Mouse (Mus musculus) gastrocnemius, postnatal 4 days (tissue): ENCODE data around the gene Atp2a2. TPM values are rescaled to one million over a fixed set of nuclear protein-coding genes. Genes with fewer than 3 reads are reported as not detected.
"Not testable (repeated sequence)": the region's sequence is repeated elsewhere in the genome, so short reads cannot be mapped to it uniquely, and the experiment has no call there.

Experiments used
- DNase-seq, 2 experiments: peaks; one replicate each; pipeline ENCODE4 v3.0.0; 2021 to 2022; ENCODE audit warnings: low spot score in 2 of 2, mixed read lengths in 2 of 2
- total RNA-seq, 2 experiments: library from RNA; stranded (reverse); gene quantifications; 2 replicates each; pipeline ENCODE4 v1.2.3; 2021

Atp2a2 gene
- total RNA-seq, 2 experiments from 2014 or later = 250 to 265 TPM

DNA sequence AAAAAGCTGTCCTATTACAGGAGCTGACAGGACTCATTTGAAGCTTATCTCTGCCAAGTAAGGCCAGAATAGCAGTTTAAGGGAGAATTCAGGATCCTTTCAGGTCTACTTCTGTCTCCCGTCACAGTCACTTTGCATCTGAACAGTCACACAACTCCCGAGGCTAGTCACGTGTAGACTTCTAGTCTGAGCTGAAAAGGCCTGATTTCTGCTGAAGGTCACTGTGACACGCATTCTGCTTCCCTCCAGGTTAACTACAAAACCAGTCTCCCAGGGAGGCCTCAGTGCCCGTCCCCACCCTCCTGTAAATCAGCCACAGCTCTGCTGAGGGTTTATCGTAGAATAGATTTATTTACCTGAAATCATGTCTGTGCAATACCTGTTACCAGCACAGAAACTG lies 48.8 kb downstream of the Atp2a2 start:
- no peak for DNase-seq

DNA sequence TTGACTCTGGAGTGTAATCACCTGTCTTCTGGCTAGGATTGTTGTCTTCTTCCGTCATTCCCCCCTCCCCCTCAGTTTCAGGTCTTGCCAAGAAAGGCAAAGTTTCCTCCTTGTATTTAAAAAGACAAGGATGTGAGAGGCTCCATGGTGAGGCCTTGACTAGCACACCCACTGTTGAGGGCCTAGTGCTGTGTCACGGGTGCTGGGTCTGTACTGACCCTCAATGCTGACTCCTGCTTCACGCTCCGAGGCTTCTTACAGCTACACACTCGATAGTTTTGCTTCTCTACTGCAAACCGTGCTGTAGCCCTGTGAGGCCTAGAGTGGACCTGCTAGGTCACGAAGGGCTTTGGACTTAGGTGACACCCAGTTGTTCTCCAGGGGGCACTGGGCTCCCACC lies 49.8 kb downstream of the Atp2a2 start:
- DNase-seq = no peak

DNA sequence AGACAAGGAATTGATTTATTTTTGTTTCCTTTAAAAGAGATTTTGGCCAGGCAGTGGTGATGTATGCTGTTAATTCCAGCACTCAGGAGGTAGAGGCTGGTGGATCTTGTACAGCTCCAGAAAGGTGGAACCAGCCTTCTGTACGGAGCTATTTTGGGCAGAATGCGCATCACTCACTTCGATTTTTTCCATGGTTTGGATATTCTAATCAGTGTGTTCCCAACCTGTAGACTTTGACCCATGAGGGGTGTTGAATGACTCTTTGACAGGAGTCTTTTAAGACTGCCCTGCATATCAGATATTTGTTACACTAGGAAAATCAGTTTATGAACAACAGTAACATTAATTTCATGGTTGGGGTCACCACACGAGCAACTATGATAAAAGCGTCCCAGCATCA lies 50.7 kb downstream of the Atp2a2 start:
- no peak for DNase-seq

DNA sequence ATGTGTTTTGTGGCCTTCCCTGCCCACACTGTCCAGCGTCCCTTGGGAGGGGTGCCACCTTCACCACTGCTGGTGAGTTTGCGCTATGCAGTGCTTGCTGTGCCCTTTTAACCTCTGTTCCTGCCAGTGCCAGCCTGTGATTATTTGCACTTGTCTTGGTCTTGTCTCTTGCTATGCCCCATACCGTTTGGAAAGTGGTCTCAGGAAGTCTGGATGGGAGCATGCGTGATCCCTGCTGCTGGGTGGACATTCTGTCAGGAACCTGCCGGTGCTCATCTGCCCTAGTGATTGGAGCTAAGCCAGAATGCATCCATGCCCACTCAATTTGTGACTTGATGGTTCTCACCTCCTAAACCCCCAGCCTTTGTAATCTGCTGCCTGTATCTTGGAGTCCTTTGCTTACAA lies 51.1 kb downstream of the Atp2a2 start:
- DNase-seq = no peak

DNA sequence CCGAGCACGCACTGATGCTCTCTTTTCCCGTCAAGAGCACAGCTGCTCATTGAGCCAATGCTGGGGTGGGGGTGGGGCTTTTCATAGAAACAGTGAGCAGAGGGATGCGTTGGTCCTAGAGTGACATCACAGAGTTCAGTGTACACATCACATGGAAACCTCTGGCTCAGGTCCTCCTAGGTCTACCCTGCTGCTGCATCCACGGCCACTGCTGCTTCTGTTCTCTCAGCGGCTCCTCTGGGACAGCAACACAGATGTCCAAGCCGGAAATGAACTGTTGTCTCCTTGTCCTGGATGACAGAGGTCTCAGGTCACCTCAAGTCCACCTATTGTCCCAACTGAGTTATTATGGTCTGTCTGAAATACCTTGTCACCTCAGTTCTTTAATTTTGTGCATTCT lies 52.1 kb downstream of the Atp2a2 start:
- no peak for DNase-seq

DNA sequence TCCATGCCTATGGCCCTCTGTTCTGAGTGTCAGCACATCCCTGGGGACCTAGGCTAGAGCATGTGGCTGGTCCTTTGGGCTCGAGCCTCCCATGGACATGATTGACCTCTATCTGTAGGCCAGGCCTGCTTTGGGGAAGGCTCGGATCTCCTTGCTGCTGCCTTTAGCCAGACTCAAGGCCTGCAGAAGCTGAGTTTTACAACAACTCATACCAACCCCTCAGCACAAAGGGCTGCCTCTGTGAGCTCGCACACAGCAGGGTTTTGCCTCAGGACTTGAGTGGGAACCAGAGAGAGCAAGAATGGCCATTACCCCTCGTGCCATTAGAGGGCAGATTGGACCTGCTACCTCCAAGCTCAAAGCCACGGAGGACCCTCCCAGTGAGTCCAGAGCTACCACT lies 53.2 kb downstream of the Atp2a2 start:
- DNase-seq = no peak

DNA sequence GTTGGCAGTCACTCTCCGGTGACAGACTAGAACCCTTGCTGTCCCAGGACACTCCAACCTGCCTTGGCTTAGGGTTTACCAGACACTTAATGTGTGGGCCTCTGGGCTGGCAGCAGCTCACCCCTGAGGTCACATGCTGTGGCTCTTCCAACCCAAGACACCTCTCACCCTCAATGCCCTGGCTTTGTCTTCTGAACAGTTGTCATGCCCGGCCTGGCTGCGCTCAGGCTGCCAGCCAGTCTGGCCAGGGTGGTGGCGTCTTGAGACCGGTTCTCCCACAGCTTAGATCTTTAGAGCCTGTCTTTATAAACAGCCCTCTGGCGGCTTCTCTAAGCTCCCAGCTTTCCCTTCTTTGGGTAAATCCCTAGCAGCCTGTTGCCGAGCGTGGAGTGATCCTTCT lies 54.2 kb downstream of the Atp2a2 start:
- DNase-seq = no peak

DNA sequence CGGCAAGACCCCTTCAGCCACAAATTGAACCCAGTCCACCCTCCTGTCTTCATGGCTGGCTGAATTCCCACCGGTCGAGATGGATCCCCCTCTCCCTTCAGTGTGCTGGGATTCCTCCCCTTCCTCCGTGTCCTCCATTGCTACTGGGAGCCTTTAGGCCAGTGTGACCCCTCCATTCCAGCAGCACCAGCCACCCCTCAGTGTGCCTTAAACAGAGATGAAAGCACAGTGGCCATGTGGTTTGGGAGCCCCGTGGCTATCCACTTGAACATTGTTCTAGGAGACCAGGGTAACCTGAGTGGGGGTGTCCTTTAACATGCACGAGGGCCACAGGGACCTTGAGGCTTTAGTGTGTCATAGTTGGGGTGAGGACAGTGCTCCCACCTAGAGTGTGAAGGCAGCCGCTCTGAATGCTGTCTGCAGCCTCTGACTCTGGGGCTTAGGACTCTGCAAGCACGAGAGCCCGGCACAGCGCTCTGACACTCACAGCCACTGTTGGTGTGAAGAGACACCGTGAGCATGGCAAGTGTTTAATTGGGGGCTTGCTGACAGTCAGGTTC lies 56.9 kb downstream of the Atp2a2 start:
- no peak for DNase-seq

DNA sequence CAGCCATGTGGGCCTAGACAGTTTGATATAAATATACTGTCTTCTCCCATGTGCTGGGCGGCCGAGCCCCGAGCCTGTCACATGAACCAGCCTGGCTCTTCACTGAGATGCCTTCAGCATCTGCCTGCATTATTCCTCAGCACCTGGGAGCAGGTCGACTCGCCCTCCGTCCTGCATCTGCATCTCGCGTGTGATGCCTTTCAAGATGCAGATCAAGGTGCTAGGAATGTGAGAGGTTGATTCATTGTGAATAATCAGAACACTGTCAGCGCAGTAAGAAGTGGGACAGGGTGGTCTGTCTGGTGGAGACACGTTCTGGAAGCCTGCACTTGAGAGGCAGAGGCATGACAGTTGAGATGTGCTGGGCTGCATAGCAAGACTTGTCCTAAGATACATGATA lies 57.5 kb downstream of the Atp2a2 start:
- DNase-seq = no peak

DNA sequence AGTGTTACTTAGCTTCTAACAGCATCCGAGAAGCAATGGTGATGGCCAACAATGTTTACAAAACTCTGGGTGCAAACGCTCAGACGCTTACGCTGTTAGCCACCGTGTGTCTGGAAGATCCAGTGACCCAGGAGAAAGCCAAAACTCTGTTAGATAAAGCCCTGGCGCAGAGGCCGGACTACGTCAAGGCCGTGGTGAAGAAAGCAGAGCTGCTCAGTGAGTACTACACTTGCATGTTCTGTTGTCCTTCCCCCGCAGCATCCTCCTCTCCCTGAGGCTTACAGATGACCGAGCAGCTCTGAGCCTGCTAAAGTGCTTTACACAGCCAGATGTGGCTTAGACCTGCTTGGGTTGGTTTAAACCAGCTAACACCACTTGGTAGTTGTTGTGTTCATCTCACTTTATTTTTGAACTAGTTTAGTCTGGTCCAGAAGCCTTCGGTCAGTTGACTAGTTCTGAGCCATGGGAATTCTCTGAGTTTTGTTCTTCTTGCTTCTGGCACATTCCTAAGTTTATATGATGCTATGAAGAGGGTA lies 61.9 kb downstream of the Atp2a2 start:
- DNase-seq = no peak

DNA sequence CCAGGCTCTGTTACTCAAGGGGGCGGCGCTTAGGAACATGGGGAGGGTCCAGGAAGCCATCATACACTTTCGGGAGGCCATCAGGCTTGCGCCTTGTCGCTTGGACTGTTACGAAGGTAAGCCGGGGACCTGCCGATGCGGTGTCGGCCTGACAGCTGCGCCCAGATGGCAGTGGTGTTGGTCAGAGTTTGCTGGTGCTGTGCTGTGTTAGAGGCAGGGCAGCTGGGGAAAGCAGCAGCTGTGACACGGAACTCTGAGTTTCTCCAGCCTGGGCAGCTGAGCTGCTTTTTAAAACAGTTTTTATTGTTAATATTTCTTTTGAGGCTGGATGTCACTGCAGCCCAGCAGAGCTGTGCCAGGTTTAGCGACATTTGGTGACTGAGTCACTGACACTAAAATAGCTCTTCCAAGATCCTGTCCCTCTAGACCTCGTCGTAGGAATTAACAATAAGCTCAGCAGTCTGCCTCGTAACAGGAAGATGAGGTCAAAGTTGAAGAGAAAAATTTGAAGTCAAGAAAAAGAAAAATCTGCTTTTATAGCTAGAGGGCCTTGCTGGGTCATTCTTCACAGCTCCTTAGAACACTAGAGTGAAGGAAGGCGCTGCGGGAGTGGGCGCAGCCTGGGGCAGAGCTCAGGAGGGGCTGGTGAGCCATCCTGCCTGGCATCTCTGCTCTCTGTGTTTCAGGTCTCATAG lies 62.5 kb downstream of the Atp2a2 start:
- DNase-seq = peak in 1 of 2 experiments; percentile 36

DNA sequence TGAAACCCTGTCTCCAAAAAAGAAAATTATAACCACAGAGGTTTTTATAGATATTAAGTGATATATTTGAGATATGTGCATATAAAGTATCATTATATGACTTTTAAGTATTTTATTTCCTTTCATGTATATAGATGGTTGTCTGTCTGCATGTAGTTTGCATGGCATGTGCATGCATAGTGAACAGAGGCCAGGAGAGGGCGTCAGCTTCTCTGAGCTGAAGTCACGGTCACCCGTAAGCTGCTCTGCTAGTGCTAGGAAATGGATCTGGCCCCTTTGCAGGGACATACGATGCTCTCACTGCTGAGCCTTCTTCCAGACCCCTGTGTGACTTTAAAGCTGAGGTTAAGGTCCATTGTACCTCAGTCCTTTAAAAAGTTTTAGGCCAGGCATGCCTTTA lies 67.5 kb downstream of the Atp2a2 start:
- DNase-seq = no peak

DNA sequence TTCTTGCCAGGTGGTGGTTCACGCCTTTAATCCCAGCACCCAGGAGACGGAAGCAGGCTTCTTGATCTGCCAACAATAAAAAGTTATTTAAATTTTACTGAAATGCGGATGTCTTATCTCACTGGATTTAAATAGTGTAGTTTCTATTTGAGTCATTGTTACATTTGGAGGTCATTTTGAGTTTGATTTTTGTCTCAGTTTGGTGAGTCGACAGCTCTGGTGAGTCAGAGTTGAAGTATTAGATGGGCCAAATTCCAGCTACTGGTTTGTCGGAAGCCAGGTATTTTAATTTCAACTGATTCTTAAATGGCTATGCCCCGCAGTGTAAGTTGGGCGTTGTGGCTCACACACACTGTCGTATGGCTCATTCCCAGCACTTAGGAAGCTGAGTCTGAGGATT lies 70.8 kb downstream of the Atp2a2 start:
- no peak for DNase-seq

DNA sequence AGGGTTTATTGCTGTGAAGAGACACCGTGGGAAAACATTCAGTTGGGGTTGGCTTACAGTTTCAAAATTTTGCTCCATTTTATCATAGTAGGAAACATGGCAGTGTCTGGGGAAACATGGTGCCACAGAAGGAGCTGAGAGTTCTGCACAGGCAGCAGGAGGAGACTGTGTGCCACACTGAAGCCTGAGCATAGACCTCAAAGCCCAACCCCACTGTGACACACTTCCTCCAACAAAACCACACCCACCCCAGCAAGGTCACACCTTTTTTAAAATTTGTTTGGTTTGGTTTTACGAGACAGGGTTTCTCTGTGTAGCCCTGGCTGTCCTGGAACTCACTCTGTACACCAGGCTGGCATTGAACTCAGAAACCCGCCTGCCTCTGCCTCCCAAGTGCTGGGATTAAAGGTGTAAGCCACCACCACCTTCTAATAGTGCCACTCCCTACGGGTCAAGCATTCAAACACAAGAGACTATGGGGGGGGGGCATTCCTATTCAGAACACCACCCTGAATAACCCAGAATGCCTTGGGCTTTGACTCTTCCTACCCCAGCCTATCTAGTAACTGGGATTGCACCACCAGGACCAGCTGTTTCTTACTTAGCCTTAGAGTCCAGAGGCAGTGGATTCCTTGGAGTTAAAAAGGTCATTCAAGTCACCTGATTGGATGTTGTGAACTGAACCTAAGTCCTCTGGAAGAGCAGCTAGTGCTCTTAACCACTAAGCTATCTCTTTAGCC lies 71.8 kb downstream of the Atp2a2 start:
- no peak for DNase-seq

DNA sequence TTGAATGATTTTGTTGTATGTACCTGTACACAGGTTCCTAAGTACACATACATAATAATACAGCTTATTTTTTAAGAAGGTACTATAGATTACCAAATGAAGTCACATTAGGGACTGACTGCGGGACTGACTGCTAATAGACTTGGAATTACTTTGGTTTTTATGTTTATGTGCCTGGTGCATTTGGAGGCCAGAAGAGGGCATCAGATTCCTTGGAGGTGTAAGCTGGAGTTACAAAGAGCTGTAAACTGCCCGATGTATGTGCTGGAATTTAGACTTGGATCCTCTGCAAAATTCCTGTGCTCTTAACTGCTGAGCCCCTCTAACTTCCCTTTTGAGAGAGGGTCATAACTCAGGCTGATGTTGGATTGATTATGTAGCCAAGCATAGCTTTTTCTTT lies 76.5 kb downstream of the Atp2a2 start:
- no peak for DNase-seq

DNA sequence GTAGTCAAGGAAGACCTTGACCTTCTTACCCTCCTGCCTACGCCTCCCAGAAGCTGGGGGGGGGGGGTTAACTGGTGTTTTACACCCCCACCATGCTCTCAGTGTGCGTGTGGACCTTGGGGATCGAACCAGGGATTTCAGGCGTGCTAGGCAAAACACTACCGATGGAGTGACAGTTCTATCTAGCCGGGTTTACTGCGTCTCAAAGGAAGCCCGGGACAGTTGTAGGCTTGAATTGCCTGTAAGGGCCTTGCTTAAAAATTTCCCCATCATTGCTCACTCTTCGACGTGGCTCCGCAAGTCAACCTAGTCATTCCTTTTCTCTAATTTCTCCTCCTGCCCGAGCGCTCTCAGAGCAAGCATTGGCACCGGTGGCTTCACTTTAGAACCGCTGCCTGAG lies 78.9 kb downstream of the Atp2a2 start:
- no peak for DNase-seq

DNA sequence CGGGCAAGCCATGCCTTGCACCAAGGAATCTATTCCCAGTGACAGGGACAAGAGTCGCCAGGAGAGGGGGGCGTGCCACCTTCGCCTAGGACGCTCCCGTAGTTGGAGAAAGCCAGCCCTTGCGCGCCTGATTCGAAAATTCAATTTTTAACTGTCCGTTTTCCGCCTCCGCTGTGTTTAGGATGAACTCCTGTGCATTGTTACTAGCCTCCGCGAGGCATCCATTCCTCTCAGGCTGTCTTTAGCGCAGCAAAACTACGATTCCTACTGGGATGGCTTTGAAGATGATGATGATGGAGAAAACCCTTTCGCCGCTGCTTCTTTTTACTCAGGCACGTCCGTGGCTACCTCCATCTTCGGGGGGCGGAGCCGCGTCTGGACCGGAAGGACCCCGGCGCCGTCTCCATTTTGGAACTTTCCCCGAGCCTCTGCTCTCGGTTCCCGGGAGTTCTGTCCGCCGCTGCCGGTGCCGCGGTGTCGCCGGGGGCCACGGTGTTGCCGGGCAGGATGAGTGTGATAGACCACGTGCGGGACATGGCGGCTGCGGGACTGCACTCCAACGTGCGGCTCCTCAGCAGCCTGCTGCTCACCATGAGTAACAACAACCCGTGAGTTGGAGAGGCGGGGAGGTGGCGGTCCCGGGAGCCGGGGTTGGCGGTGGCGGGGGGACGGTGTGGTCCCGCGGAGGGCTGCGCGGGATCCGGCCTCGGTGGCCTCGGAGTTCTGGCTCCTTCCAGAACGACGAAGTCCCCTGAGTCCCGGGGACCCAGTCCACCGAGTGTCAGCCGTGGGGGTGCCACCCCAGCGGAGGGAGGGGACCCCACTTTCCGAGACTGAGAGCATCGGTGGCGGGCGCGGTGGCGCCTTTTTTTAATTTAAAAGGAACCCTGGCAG lies 79.7 kb downstream of the Atp2a2 start:
- peak; percentile 82 to 91 for DNase-seq

DNA sequence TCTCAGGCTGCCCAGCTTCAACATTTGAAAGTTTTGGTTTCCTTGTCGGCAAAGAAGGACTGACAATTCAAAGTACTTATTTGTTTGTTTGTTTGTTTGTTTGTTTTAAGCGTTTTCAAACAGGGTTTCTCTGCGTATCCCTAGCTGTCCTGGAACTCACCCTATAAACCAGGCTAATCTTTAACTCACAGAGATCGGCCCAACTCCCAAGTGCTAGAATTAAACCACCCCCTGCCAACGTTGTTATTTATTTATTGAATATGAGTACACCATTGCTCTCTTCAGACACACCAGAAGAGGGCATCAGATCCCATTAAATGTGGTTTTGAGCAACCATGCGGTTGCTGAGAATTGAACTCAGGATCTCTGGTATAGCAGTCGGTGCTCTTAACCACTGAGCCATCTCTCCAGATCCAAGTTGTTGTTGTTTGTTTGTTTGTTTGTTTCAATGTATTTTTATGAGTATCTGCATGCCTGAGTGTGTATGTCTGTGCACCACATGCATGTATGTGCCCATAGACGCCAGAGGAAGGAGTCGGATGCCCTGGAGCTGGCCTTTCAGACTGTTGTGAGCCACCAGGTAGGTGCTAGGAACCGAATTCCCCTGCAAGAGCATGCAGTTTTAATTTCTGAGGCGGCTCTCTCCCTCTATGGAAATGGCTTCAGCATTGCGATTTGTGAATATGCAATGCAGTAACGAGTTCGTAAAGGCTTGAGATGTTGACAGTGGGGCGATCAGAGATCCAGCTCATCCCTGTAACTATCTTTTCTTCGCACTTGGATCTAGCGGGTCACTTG lies 80.6 kb downstream of the Atp2a2 start, which contains the start of gene Anapc7:
Anapc7 (plus strand) TSS at position 423 of the 798 bp plus-strand sequence.
- DNase-seq = no peak

DNA sequence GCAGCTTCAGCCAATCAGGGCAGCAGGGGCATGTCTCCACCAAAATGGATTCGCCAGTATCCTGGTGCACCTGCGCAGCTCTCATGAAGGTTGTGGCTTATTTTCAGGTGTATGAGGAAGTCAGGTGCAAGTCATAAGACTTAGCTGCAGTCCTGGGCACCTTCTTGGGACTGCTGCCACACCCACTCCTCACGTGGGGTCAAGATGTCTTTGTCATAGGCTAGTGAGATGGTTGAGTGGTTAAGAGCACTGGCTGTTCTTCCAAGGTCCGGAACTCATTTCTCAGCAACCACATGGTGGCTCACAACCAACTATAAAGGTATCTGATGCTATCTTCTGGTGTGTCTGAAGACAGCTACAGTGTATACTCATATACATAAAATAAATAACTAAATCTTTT lies 81.3 kb downstream of the Atp2a2 start:
- DNase-seq = not testable (repeated sequence)

DNA sequence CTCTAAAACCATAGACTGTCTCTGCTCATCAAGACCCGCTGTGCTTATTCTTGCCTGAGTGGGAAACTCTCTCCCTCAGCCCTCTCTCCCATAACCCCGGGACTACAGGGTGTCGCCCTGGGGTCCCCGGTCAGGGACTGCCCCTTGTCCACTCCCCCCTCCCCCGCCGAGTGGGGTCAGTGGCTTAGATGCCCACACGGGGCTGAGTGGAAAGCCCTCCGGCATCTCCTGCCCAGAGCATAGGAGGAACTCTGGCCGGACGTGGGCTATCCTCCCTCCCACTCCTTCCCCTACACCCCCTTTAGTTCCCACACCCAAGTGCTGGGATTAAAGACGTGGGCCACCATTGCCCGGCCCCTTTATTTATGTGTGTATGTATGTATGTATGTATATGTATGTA lies 86.6 kb downstream of the Atp2a2 start:
- DNase-seq = no peak
